Mouse (Mus musculus) neural tube, embryonic 13.5 days (tissue): Measurements from ENCODE around the gene Cldn34b3. TPM values are rescaled to one million over a fixed set of nuclear protein-coding genes. Genes with fewer than 3 reads are reported as not detected.
"Not testable (repeated sequence)": the region's sequence is repeated elsewhere in the genome, so short reads cannot be mapped to it uniquely, and the experiment has no call there.

Experiments used
- ATAC-seq: fragments of 200-750 bp; cut with Nextera tagmentation; 2 replicates; pipeline ENCODE4 v1.8.0; 2017; ENCODE audit warnings: low read depth, mild to moderate bottlenecking, moderate TSS enrichment, moderate library complexity
- H3K27ac ChIP-seq: fragments of 300-500 bp; sonication (generic); replicated peaks from 2 replicates; pipeline ENCODE4 v1.5.1; 2015; ENCODE audit warnings: moderate library complexity, mild to moderate bottlenecking, inconsistent platforms
- H3K27me3 ChIP-seq: fragments of 300-500 bp; sonication (generic); 2 replicates; pipeline ENCODE4 v1.6.1; 2015; ENCODE audit warnings: mild to moderate bottlenecking, inconsistent platforms
- H3K36me3 ChIP-seq: fragments of 300-500 bp; sonication (generic); 2 replicates; pipeline ENCODE4 v1.6.1; 2015; ENCODE audit warnings: mild to moderate bottlenecking, inconsistent platforms
- H3K4me1 ChIP-seq: fragments of 300-500 bp; sonication (generic); replicated peaks from 2 replicates; pipeline ENCODE4 v1.6.1; 2015; ENCODE audit warnings: inconsistent platforms
- H3K4me2 ChIP-seq: fragments of 300-500 bp; sonication (generic); 2 replicates; pipeline ENCODE4 v1.6.1; 2015; ENCODE audit warnings: inconsistent platforms, mild to moderate bottlenecking, moderate library complexity
- H3K4me3 ChIP-seq: fragments of 300-500 bp; sonication (generic); 2 replicates; pipeline ENCODE4 v1.5.1; 2015; ENCODE audit warnings: mild to moderate bottlenecking, inconsistent platforms
- H3K9ac ChIP-seq: fragments of 300-500 bp; sonication (generic); 2 replicates; pipeline ENCODE4 v1.6.1; 2015; ENCODE audit warnings: moderate library complexity, mild to moderate bottlenecking, inconsistent platforms
- H3K9me3 ChIP-seq: fragments of 300-500 bp; sonication (generic); 2 replicates; pipeline ENCODE4 v1.6.1; 2016; ENCODE audit warnings: inconsistent platforms
- WGBS: fragments of 180-500 bp; shearing (Covaris S2); methylation state at CpG from one replicate; pipeline ENCODE4 v1.1.7; 2015; 5-methylcytosine and 5-hydroxymethylcytosine counted together
- polyA plus RNA-seq: library from polyadenylated mRNA; unstranded; fragments of >200 nt; fragmentation: Nextera tagmentation; extraction: Ambion mirVana; gene quantifications from 2 replicates; pipeline ENCODE4 v1.2.1, GENCODE M21; 2015

The Cldn34b3 gene
- polyA plus RNA-seq, result not detected in 2 replicates

DNA sequence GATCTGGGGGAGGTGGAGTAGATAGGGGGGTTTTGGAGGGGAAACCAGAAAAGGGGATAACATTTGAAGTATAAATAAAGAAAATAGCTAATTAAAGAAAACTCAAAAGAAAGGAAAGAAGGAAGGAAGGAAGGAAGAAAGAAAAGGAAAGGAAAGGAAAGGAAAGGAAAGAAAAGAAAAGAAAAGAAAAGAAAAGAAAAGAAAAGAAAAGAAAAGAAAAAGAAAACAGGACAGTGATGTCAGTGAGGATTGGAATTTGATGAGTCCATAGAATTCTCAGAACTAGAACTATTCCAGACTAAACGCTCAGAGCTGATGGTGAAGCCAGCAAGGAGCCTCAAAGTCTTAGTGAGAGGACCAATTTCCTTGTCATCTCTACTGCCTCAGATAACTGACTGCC, at the start of gene Cldn34b3:
Gene Cldn34b3 (plus strand): TSS at position 301 of the 400 bp plus-strand sequence.
- WGBS, result 79% methylated on average over 1 of the region's 1 CpGs
- not testable (repeated sequence) for H3K4me3 ChIP-seq, H3K36me3 ChIP-seq, H3K9me3 ChIP-seq, H3K4me1 ChIP-seq, H3K4me2 ChIP-seq, H3K27ac ChIP-seq, ATAC-seq, H3K9ac ChIP-seq, H3K27me3 ChIP-seq

Other genes starting within 250 kb of the Cldn34b3 start
- not detected in 2 replicates for gene Cldn34b4, start 129.0 kb downstream of the Cldn34b3 start, polyA plus RNA-seq